Mouse (Mus musculus) heart, postnatal 4 days (tissue): ENCODE measurements at regions not wholly inside any gene's neighbourhood (a gene's known extent, or its start where the extent isn't known, plus 50 kb on each side); places are given as distances from the start of the nearest gene placed in this dataset.
A peak's percentile ranks its signal among the peaks of the same experiment; 100 is the strongest.

Experiments
- DNase-seq: peaks from one replicate; pipeline ENCODE4 v3.0.0; 2021

GRCm38 (mm10) chr16:44674198-44674597 is 49.9 kb upstream of the Nepro start:
- DNase-seq, result no peak

DNA sequence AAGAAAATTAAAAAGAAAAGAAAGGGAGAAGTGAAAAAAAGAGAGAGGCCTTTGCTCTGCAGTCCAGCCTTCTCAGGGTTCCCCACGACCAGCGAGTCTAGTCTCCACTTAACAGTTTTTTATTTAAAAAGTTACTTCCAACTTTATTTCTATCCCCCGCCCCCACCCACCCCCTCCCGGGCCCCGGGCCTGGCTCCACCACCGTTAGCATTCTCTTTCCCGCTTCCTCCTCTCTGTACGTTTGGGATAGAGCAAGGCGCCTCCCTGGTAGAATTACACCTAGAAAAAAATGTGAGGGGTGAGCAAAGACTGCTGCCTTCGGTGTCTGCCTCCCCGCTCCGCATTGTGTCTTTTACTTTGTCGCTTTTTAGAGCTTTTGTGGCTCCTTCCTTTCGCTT is 51.7 kb upstream of the Nepro start:
- no peak for DNase-seq

DNA sequence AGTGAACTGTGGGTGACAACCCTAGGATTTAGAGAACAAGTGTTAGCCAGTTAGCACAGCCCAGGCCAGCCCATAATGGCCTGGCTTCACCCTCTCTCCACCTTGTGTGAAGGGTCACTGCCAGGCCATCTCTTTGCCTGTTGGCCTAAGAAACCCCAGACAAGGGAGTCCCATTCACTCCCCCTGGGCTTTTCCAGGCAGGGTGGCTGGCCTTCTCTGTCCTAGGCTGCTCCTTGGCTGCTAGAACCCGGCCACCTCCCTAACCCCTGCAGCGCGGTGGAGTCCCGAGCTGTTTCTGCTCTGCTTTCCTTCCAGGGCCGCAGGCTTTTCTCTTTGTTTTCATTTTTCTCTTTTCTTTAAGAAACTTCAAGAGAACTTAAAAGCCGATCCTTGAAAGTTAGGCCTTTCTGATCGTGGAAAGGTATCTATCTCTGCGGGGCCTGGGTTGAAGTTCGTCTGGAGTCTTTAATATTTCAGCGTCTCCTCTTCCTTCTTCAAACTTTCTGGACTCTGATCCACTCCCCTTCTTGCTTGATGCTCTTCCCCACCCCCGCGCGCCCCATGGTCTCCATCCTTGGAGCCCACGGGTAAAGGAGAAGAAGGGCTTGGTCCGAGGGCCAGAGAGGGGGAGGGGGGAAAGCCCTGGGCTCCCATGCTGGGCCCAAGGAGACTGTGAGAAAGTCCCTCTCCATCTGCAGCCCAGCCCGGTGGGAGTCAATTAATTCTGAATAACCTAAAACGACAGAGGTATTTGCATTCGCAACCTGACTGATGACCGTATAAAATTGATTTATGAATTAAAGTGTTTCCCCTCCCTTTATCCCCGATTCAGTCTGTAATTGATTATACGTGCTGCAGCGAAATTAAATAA is 52.3 kb upstream of the Nepro start:
- DNase-seq, result no peak

GRCm38 (mm10) chr16:44668061-44668460 is 56.0 kb upstream of the Nepro start:
- DNase-seq, result no peak

- no peak for DNase-seq
These were observed 57.0 kb upstream of the Nepro start for GRCm38 (mm10) chr16:44667118-44667517.

DNA sequence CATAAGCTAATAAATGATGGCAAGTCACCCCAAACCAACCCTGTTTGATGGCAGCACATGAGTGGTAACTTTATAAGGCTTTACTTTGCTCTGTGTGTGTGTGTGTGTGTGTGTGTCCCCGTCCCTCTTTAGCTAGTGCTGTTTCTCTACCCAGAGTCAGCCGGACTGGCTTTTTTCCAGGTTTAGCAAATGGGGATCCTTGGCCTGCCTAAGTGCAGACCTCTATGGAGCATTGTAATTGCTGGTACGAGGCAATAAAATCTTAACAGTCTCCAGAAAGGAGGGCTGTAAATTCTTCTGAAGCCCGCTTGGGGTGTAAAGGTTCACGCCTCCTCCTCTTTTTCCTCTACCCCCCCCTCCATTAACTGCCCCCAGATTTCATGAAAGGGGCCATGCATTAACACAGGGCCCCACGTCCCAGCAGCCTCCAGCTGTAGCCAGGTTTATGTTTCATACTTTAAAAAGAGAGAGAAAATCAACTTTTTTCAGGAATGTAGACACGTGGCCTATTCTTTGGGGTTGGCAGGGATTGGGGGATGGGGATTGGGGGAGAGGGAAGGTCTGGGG is 57.6 kb upstream of the Nepro start:
- DNase-seq, result no peak

DNA sequence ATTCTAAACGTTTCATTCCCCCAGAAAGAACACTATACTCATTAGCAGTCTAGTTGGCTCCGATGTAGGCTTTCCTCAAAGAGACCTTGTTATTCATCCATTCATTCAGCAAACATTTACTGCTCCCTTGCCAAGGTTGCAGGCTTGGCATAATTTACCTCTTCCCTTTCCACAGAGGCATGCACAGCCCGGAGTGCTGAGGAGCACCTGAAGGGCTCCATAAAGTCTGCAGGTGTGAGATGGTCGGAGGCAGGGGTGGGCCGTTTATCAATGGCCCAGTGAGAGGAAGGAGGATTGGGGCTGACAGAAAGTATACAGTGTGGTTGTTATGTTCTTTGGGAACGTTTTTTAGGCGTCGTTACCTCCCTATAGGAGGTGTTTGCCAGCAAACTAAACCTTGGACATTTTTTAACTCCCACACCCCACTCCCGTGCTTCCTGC is 58.6 kb upstream of the Nepro start:
- no peak for DNase-seq

- DNase-seq, result no peak
These were observed 61.0 kb upstream of the Nepro start for GRCm38 (mm10) chr16:44662966-44663600.

- no peak for DNase-seq
These were observed 62.9 kb upstream of the Nepro start for GRCm38 (mm10) chr16:44660996-44661876.

DNA sequence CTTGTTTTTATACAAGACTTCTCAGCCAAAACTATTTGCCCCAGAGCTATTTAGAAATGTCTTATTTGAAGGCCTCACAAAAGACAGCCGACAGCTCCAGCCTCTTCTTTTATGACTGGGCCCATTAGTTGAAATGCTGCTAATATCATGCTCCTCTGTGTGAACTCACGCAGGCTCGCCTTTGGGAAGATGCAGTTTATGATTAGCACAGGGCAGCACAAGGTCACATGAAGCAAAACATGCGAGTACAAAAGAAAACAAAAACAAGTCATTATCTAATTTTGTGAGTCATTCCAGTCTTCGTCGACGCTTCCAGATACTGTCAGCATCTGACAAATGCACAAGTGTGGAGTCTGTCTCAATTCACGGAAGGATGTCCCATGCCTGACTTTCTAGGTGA is 65.8 kb upstream of the Nepro start:
- DNase-seq, result no peak

- no peak for DNase-seq
These were observed 67.9 kb upstream of the Nepro start for GRCm38 (mm10) chr16:44656181-44656580.

- peak; percentile 12 for DNase-seq
These were observed 68.8 kb upstream of the Nepro start for GRCm38 (mm10) chr16:44655306-44655705.

DNA sequence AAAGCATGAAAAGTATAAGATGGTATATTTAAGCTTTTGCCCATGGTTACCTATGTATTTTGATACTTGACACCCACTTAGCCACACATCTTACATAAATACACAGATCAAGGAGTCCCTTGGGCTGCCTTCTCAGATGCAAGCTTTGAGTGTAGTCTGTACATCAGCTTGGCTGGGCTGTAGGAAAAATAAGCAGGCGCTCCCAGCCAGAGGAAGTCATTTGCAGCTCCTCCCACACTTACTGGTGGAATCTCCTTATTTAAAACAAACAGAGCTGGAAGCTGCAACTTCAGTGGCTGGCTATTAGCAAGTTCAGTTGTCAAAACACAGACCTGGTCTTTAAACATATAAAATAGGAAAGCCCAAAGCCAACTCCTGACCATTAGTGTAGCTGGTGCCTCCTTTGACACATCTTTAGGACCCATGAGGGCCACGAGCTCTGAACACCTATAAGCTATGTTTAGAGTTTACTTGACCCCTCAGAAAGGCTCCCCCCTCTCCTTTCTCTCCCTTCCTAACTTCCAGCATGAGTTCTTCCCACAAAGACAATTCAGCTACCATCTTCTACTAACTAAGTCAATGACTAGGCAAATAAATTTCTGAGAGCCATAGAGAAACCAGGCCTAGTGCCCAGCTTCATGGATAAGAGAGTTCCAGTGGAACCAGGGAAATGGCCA is 75.4 kb upstream of the Nepro start:
- DNase-seq, result no peak

DNA sequence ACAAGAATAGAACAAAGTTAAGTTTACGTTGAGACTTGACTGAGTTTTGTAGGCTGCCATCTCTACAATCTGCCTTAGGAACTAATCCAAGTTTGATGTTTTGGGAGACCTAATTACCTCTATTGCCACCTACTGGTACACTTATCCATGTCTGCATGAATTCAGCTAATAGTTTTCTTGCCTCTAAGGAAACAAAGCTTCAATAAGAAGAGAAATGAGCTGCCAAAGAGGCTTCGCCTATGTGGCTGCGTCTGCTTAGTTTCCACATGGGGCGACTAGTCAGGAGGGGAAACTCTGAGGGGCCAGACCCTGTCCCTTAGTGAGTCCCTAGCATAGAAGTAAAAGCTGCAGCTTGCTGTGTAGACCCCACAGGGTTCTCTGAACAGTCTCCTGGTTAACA is 80.1 kb upstream of the Nepro start:
- no peak for DNase-seq

- DNase-seq, result no peak
These were observed 78.4 kb upstream of the Boc start for GRCm38 (mm10) chr16:44637100-44637499.

- no peak for DNase-seq
These were observed 75.8 kb upstream of the Boc start for GRCm38 (mm10) chr16:44634486-44634885.

DNA sequence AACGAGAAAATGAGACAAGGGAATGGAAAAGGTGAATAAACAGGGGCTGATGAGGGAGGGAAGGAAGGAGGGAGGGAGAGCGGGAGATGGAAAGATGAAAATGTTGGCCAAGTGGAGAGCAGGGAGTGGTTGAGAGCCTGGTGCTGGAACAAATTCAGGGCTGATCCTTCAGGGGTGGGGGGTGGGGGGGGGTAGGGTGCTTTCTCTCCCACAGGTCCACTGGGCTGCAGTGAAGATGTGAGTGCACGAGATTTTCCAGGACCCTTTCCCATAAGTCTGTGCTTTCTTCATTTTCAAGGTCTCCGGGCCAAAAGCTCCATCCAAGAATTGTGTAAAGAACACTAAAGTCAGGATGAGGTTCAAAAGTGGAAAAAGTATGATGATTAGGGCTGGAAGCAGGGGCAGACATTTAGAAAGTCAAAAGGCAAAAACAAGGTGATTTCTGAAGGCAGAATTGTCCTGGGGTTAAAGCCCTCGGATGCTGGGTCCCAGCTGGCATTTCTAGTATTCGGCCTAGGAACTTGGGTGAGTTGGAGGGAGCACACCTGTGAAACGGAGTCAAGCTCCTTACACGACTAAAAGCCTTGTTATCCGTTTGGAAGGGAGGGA is 74.5 kb upstream of the Boc start:
- no peak for DNase-seq

- peak; percentile 70 for DNase-seq
These were observed 73.8 kb upstream of the Boc start for GRCm38 (mm10) chr16:44632330-44633058.

DNA sequence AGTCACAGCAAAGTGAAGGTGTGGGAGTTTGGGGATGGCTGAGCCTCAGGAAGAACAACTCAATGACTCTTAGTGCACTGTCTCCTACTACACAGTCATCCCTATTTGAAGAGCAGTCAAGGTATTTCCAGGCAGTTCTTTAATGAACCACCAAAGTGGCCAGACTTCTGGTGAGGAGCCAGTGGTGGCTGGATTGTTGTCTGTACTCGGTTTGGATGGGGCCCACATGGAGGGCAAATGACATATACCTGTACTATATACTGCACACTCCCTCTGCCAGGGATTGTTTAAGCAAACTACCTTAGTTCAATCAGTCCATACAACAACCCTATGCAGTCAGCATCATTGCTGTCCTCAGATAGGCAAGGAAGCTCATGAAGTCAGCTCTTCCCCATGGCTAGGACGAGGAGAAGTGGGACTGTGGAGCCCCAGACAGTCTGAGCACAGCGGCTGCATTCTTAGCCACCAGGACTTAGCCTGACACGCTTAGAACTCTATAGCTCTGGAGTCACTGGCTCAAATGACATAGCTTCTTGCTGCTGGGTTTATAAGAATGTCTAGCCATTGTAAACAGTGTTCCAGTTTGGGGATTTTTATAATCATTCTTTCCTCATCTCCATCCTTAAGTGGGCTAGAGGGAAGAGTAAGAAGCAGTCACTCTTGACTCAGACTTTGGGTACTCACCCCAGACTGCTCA is 72.8 kb upstream of the Boc start:
- DNase-seq, result no peak

GRCm38 (mm10) chr16:44630861-44631260 is 72.2 kb upstream of the Boc start:
- no peak for DNase-seq
